Mouse (Mus musculus): ENCODE measurements around the gene Oas3. TPM values are rescaled to one million over a fixed set of nuclear protein-coding genes. Genes with fewer than 3 reads are reported as not detected.
"Not testable (repeated sequence)": the region's sequence is repeated elsewhere in the genome, so short reads cannot be mapped to it uniquely, and the experiment has no call there.

Oas3 gene
- 0.12 and 0.27 TPM in 2 replicates for polyA plus RNA-seq (2014; fragmentation: Nextera tagmentation; extraction: Ambion mirVana)

- Histone ChIP-seq H3K9ac (ENCODE audit: low read length) (no peak within 1 kb of the TSS), H3K27ac (ENCODE audit: low read depth, low read length) (no peak within 1 kb of the TSS)
These were observed at the start of gene Oas3 for GRCm38 (mm10) chr5:120777478-120777877. TSS of gene Oas3 (minus strand) at chr5:120777661.

GRCm38 (mm10) chr5:120818999-120819398, 41.5 kb upstream of the Oas3 start:
- no peak overlapping the region for H3K9ac ChIP-seq (ENCODE audit: low read length)
- H3K4me1 ChIP-seq (replicated peaks; ENCODE audit: control insufficient read depth, insufficient read depth, low read length) = no peaks in the 10 kb centered on the region
- no peaks in the 10 kb centered on the region for H3K9me3 ChIP-seq (ENCODE audit: control insufficient read depth, low read length)
- DNase-seq (ENCODE audit: low spot score) (no peak), ATAC-seq (replicated peaks; ENCODE audit: low FRiP score) (no peak)
- H3K27ac ChIP-seq (ENCODE audit: low read depth, low read length) = no peak overlapping the region
- no peak overlapping the region for H3K4me2 ChIP-seq (ENCODE audit: low read depth, low read length, severe bottlenecking)
- no peaks in the 10 kb centered on the region for H3K36me3 ChIP-seq (ENCODE audit: control insufficient read depth, insufficient read depth, low read length)
- H3K27me3 ChIP-seq (ENCODE audit: control insufficient read depth, insufficient read depth, low read length) = no peaks in the 10 kb centered on the region
- H3K4me3 ChIP-seq (ENCODE audit: low read depth, low read length) = no peak overlapping the region

More at GRCm38 (mm10) chr5:120777478-120777877, at the start of gene Oas3:
- no peak within 1 kb of the TSS for H3K4me2 ChIP-seq (ENCODE audit: low read depth, low read length, severe bottlenecking)
- H3K36me3 ChIP-seq (ENCODE audit: control insufficient read depth, insufficient read depth, low read length) = no peaks in the 10 kb centered on the region
- no peaks in the 10 kb centered on the region for H3K4me1 ChIP-seq (replicated peaks; ENCODE audit: control insufficient read depth, insufficient read depth, low read length)
- ATAC-seq (replicated peaks; ENCODE audit: low FRiP score) (no peak), DNase-seq (ENCODE audit: low spot score) (no peak)
- H3K9me3 ChIP-seq (ENCODE audit: control insufficient read depth, low read length) = no peaks in the 10 kb centered on the region
- WGBS = 86% methylated on average over 9 of the region's 9 CpGs
- no peaks in the 10 kb centered on the region for H3K27me3 ChIP-seq (ENCODE audit: control insufficient read depth, insufficient read depth, low read length)
- H3K4me3 ChIP-seq (ENCODE audit: low read depth, low read length) = no peak within 1 kb of the TSS

- ATAC-seq (replicated peaks; ENCODE audit: low FRiP score) (no peak), DNase-seq (ENCODE audit: low spot score) (peak; percentile 60)
- WGBS = 55% methylated on average over 3 of the region's 3 CpGs
- Histone ChIP-seq H3K27ac (ENCODE audit: low read depth, low read length) (no peak overlapping the region), H3K4me2 (ENCODE audit: low read depth, low read length, severe bottlenecking) (no peak overlapping the region), H3K4me3 (ENCODE audit: low read depth, low read length) (no peak overlapping the region), H3K9me3 (ENCODE audit: control insufficient read depth, low read length) (no peaks in the 10 kb centered on the region), H3K36me3 (ENCODE audit: control insufficient read depth, insufficient read depth, low read length) (no peaks in the 10 kb centered on the region), H3K4me1 (replicated peaks; ENCODE audit: control insufficient read depth, insufficient read depth, low read length) (peaks cover 3% of the 10 kb centered on the region), H3K27me3 (ENCODE audit: control insufficient read depth, insufficient read depth, low read length) (no peaks in the 10 kb centered on the region), H3K9ac (ENCODE audit: low read length) (no peak overlapping the region)
These were observed 38.5 kb upstream of the Oas3 start for GRCm38 (mm10) chr5:120815949-120816348.

- H3K27ac ChIP-seq (ENCODE audit: low read depth, low read length) = no peak overlapping the region
- DNase-seq (ENCODE audit: low spot score) = no peak
- no peaks in the 10 kb centered on the region for H3K9me3 ChIP-seq (ENCODE audit: control insufficient read depth, low read length)
- no peaks in the 10 kb centered on the region for H3K27me3 ChIP-seq (ENCODE audit: control insufficient read depth, insufficient read depth, low read length)
- H3K4me2 ChIP-seq (ENCODE audit: low read depth, low read length, severe bottlenecking) = peak overlapping the region; percentile 44
- H3K4me1 ChIP-seq (replicated peaks; ENCODE audit: control insufficient read depth, insufficient read depth, low read length) = peaks cover 3% of the 10 kb centered on the region
- H3K36me3 ChIP-seq (ENCODE audit: control insufficient read depth, insufficient read depth, low read length) = no peaks in the 10 kb centered on the region
- no peak overlapping the region for H3K4me3 ChIP-seq (ENCODE audit: low read depth, low read length)
- 82% methylated on average over 6 of the region's 6 CpGs for WGBS
- no peak overlapping the region for H3K9ac ChIP-seq (ENCODE audit: low read length)
- ATAC-seq (replicated peaks; ENCODE audit: low FRiP score) = no peak
These were observed 35.6 kb upstream of the Oas3 start for GRCm38 (mm10) chr5:120813023-120813422.

GRCm38 (mm10) chr5:120811951-120812819, 34.7 kb upstream of the Oas3 start, which contains the start of gene Oas1c:
TSS of gene Oas1c (minus strand) at chr5:120812514.
- Histone ChIP-seq H3K4me3 (ENCODE audit: low read depth, low read length) (peak within 1 kb of the TSS; percentile 14; the same call in 1 of the 2 replicates), H3K9ac (ENCODE audit: low read length) (peak within 1 kb of the TSS; percentile 35), H3K4me1 (replicated peaks; ENCODE audit: control insufficient read depth, insufficient read depth, low read length) (peaks cover 3% of the 10 kb centered on the region), H3K27ac (ENCODE audit: low read depth, low read length) (no peak within 1 kb of the TSS), H3K9me3 (ENCODE audit: control insufficient read depth, low read length) (no peaks in the 10 kb centered on the region), H3K36me3 (ENCODE audit: control insufficient read depth, insufficient read depth, low read length) (no peaks in the 10 kb centered on the region), H3K27me3 (ENCODE audit: control insufficient read depth, insufficient read depth, low read length) (no peaks in the 10 kb centered on the region), H3K4me2 (ENCODE audit: low read depth, low read length, severe bottlenecking) (peak within 1 kb of the TSS; percentile 44)
- peak; percentile 64; the same call in 1 of the 2 replicates for ATAC-seq (replicated peaks; ENCODE audit: low FRiP score)
- 7% methylated on average over 18 of the region's 18 CpGs for WGBS
- peak; percentile 84 for DNase-seq (ENCODE audit: low spot score)

- ATAC-seq (replicated peaks; ENCODE audit: low FRiP score) (no peak), DNase-seq (ENCODE audit: low spot score) (no peak)
- H3K9ac ChIP-seq (ENCODE audit: low read length) = no peak overlapping the region
- WGBS = 43% methylated on average over 6 of the region's 6 CpGs
- no peaks in the 10 kb centered on the region for H3K27me3 ChIP-seq (ENCODE audit: control insufficient read depth, insufficient read depth, low read length)
- H3K4me1 ChIP-seq (replicated peaks; ENCODE audit: control insufficient read depth, insufficient read depth, low read length) = peaks cover 3% of the 10 kb centered on the region
- no peak overlapping the region for H3K27ac ChIP-seq (ENCODE audit: low read depth, low read length)
- H3K9me3 ChIP-seq (ENCODE audit: control insufficient read depth, low read length) = no peaks in the 10 kb centered on the region
- H3K4me3 ChIP-seq (ENCODE audit: low read depth, low read length) = no peak overlapping the region
- no peak overlapping the region for H3K4me2 ChIP-seq (ENCODE audit: low read depth, low read length, severe bottlenecking)
- no peaks in the 10 kb centered on the region for H3K36me3 ChIP-seq (ENCODE audit: control insufficient read depth, insufficient read depth, low read length)
These were observed 31.7 kb upstream of the Oas3 start for GRCm38 (mm10) chr5:120809171-120809570.

GRCm38 (mm10) chr5:120806458-120806857, 29.0 kb upstream of the Oas3 start:
- H3K9me3 ChIP-seq (ENCODE audit: control insufficient read depth, low read length) = no peaks in the 10 kb centered on the region
- 100% methylated on average over 1 of the region's 1 CpGs for WGBS
- no peak overlapping the region for H3K27ac ChIP-seq (ENCODE audit: low read depth, low read length)
- H3K4me3 ChIP-seq (ENCODE audit: low read depth, low read length) = no peak overlapping the region
- no peak overlapping the region for H3K4me2 ChIP-seq (ENCODE audit: low read depth, low read length, severe bottlenecking)
- no peaks in the 10 kb centered on the region for H3K36me3 ChIP-seq (ENCODE audit: control insufficient read depth, insufficient read depth, low read length)
- DNase-seq (ENCODE audit: low spot score) (peak; percentile 81), ATAC-seq (replicated peaks; ENCODE audit: low FRiP score) (no peak)
- no peaks in the 10 kb centered on the region for H3K4me1 ChIP-seq (replicated peaks; ENCODE audit: control insufficient read depth, insufficient read depth, low read length)
- no peak overlapping the region for H3K9ac ChIP-seq (ENCODE audit: low read length)
- H3K27me3 ChIP-seq (ENCODE audit: control insufficient read depth, insufficient read depth, low read length) = no peaks in the 10 kb centered on the region

GRCm38 (mm10) chr5:120803596-120803995, 26.1 kb upstream of the Oas3 start:
- no peak overlapping the region for H3K9ac ChIP-seq (ENCODE audit: low read length)
- no peaks in the 10 kb centered on the region for H3K27me3 ChIP-seq (ENCODE audit: control insufficient read depth, insufficient read depth, low read length)
- H3K36me3 ChIP-seq (ENCODE audit: control insufficient read depth, insufficient read depth, low read length) = no peaks in the 10 kb centered on the region
- H3K4me2 ChIP-seq (ENCODE audit: low read depth, low read length, severe bottlenecking) = no peak overlapping the region
- ATAC-seq (replicated peaks; ENCODE audit: low FRiP score) = no peak
- H3K4me3 ChIP-seq (ENCODE audit: low read depth, low read length) = no peak overlapping the region
- no peak overlapping the region for H3K27ac ChIP-seq (ENCODE audit: low read depth, low read length)
- no peaks in the 10 kb centered on the region for H3K9me3 ChIP-seq (ENCODE audit: control insufficient read depth, low read length)
- DNase-seq (ENCODE audit: low spot score) = no peak
- 77% methylated on average over 2 of the region's 2 CpGs for WGBS
- no peaks in the 10 kb centered on the region for H3K4me1 ChIP-seq (replicated peaks; ENCODE audit: control insufficient read depth, insufficient read depth, low read length)

- H3K9ac ChIP-seq (ENCODE audit: low read length); H3K9me3 ChIP-seq (ENCODE audit: control insufficient read depth, low read length); H3K4me2 ChIP-seq (ENCODE audit: low read depth, low read length, severe bottlenecking); ATAC-seq (replicated peaks; ENCODE audit: low FRiP score); H3K36me3 ChIP-seq (ENCODE audit: control insufficient read depth, insufficient read depth, low read length); H3K27ac ChIP-seq (ENCODE audit: low read depth, low read length); H3K4me3 ChIP-seq (ENCODE audit: low read depth, low read length); H3K27me3 ChIP-seq (ENCODE audit: control insufficient read depth, insufficient read depth, low read length); H3K4me1 ChIP-seq (replicated peaks; ENCODE audit: control insufficient read depth, insufficient read depth, low read length); DNase-seq (ENCODE audit: low spot score): not testable (repeated sequence)
- 81% methylated on average over 2 of the region's 2 CpGs for WGBS
These were observed 21.5 kb upstream of the Oas3 start for GRCm38 (mm10) chr5:120798943-120799342.
